Mouse (Mus musculus) layer of hippocampus, adult 8-10 months (tissue): ENCODE data around the gene Ehf. TPM values are rescaled to one million over a fixed set of nuclear protein-coding genes. Genes with fewer than 3 reads are reported as not detected.

Experiments
- DNase-seq, 2 experiments: peaks; one replicate each; pipeline ENCODE4 v3.0.0; 2022; ENCODE audit warnings: low spot score in 2 of 2
- total RNA-seq, 4 experiments: library from RNA; stranded (reverse); gene quantifications; 2 replicates each; pipeline ENCODE4 v1.2.4; 2022

Gene Ehf
- total RNA-seq, 4 experiments from 2014 or later, result not detected

DNA sequence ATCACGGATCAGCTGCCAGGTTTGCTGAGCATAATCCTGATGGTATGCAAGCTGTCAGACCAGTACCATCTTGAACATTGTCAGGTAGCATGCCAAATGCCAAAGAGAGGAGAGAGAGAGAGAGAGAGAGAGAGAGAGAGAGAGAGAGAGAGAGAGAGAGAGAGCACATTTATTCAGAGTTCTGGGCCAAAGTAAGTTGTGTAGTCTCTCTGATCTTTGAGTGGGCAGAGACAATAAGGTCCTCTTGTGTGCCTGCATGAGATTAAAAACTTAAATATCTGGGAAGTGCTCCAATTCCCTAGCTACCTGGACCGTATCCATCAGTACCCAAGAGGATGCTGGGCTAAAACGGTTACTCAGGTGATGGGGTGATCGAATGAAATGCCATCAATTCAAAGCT lies 87.3 kb downstream of the Ehf start:
- no peak for DNase-seq

DNA sequence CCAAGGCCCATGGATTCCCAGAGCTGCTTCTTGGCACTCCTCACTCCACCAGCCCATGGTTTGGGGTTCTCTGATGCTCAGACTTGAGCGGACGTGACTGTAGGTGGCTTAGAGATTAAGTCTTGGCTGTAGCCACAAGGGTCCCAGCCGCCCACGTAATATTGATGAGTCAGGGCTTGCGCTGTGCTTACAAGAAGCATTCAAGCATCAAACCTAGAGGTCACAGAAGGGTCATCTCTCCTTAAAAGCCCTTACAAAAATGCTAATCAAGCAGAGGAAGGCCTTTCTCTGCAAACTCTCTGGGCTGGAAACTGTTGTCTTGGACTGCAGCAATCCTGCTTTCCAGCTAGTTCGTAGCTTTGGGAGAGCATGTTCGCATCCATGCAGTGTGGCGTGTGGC lies 88.2 kb downstream of the Ehf start:
- no peak for DNase-seq

DNA sequence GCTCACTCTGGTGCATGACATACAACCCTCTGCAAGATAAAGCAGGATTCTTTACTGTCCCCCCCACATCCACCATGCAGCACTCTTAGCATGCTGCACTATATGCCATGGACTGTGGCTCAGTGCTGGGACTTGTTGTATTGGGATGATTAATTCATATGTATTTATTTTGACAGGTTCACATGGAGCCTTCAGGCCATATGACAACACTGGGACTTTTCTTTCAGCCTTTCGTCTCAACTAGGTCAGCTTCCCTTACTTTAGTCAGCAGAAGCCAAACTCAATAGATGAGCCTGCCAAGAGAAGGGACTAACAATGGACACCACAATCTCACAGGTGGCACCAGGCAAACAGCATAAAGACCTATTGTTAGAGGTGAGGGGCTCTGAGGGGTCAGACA lies 89.5 kb downstream of the Ehf start:
- DNase-seq, result no peak

Other genes with a start within 250 kb of the Ehf start
- 10 to 100 TPM; 49.7 to 58.1 (median 54.4) TPM for gene Pdhx, start 229.8 kb downstream of the Ehf start, total RNA-seq
- 10 to 100 TPM; 20.0 to 28.3 (median 24.5) TPM for gene Apip, start 229.6 kb downstream of the Ehf start, total RNA-seq
- gene Elf5, start 108.4 kb upstream of the Ehf start, total RNA-seq, result 1 to 10 TPM; 1.3 to 1.5 (median 1.4) TPM
- 10 to 100 TPM; 49.7 to 57.9 (median 51.6) TPM for gene Cat, start 181.9 kb upstream of the Ehf start, total RNA-seq